Mouse (Mus musculus) thymus, postnatal 36 days (tissue): Measurements from ENCODE around the gene Pde4d.

Experiments used
- DNase-seq, 2 experiments: peaks; one replicate each; pipeline ENCODE4 v3.0.0; 2022; ENCODE audit warnings: mixed read lengths in 2 of 2

Pde4d gene

GRCm38 (mm10) chr13:109255634-109256033 is 805.9 kb downstream of the Pde4d start:
- no peak for DNase-seq

- DNase-seq, result peak; percentile 28 to 38
Observed at GRCm38 (mm10) chr13:109260220-109260795, 810.6 kb downstream of the Pde4d start.

DNA sequence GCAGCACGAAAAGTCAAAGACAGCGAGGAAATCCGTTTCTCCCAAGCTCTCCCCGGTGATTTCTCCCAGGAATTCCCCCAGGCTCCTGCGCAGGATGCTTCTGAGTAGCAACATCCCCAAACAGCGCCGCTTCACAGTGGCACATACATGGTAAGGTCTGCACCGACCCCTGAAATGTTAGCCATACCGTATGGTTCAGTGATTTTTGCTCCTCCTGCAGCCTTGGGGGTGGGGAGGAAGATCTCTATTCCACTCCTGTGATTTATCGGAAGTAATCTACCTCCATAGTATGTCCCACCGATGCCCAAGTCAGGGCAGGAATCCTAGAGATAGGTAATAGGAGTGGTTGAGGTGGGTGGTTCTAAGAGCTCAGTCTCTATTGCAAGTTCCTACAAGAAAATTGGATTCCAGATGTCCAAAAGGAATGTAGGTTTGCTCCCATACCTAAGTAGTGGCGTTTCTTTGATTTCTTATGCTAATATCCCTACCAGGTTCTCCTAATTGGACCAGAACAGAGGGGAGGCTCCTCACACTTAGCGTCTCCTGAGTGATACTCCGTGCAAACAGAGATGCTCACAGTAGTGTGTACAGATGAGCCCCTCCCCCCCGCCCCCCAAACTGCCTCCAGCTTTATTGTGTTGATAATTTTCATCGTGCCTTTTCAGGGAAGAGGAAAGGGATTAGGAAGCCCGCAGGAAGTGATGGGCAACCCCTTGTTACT is 811.2 kb downstream of the Pde4d start:
- no peak for DNase-seq

GRCm38 (mm10) chr13:109261642-109262220 is 812.0 kb downstream of the Pde4d start:
- DNase-seq, result no peak

DNA sequence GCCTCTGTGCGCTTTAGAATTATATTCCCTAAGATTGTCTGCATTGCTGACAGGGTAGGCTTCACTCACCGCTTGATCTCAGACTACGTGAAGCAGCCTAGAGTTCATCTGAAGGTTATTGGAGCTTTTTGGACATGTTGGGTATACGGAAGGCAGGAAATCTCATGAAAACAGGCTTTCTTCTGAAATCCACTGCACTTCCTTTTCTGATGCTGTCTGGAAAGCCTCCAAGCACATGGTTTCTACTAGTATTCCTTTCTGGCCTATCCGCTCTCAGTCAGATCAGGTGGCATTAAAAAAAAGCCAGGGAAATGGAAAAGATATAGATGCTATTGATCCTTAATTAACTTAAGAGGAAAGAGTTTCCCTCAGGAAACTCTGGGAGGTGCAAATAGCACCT is 812.8 kb downstream of the Pde4d start:
- DNase-seq, result no peak

DNA sequence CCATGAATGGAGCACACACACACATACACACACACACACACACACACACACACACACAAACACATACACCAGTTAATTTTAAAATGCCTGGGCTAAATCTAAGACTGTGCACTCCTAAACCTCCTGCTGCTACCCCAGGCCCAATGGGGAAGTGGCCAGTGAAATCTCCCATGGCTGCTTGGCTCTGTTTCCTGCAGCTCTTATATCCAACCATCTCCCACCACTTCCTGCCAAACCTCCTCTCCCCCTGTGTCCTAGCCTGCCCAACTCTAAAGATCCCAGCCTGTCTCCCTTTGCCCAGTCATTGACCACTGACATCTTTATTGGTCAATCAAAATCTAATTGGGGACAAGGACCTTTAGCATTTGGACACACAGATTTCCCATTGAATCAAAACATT is 814.1 kb downstream of the Pde4d start:
- DNase-seq, result no peak

- DNase-seq, result no peak
Observed at GRCm38 (mm10) chr13:109268253-109268652, 818.5 kb downstream of the Pde4d start.

DNA sequence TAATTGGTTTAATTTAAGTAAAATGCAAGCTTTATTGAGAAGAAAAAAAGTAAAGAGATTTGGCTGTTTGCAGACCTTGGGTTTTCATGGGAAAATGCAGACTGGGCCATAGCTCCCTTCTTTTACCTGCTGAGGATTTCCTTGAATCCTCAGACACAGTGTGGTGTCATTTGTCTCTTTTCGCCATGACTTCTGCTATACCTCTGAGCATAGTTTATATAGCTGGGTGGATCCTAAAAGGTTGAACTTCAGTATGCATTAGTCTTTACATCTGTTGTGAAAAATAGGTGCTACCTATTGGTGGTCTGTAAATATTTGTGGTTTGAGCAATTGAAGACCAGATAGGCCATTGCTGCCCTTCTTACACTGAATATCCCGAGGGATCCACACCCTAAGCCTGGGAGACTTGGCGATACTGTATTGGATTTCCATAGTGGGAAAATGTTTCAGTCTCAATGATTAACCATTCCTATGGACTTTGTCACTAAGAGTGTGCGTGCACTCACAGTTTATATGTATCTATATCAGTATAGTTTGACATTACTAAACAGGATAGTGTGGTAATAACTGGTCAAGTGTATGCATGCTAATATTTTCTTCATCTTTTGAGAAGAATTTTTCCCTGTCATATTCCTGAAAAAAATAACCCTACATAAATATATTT is 819.0 kb downstream of the Pde4d start:
- DNase-seq, result no peak

GRCm38 (mm10) chr13:109274869-109275268 is 825.1 kb downstream of the Pde4d start:
- no peak for DNase-seq

DNA sequence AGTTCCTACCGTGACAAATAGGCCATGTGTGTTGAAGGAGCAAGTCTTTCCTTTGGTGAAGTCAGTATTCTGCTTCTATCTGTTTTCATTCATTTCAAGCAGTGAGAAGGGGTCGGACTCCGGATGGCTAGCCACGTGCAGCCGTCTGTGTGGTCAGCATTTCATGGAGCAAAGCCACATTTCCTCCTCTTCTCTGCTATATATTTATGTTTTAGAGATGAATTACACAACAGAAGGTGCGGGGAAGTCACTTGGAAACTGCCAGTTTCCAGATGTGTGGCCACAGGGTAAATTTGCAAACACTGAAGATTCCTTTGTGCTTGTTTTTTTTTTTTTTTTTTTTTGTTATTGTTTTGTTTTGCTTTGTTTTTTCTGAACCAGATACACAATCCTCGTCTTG is 828.0 kb downstream of the Pde4d start:
- no peak for DNase-seq

DNA sequence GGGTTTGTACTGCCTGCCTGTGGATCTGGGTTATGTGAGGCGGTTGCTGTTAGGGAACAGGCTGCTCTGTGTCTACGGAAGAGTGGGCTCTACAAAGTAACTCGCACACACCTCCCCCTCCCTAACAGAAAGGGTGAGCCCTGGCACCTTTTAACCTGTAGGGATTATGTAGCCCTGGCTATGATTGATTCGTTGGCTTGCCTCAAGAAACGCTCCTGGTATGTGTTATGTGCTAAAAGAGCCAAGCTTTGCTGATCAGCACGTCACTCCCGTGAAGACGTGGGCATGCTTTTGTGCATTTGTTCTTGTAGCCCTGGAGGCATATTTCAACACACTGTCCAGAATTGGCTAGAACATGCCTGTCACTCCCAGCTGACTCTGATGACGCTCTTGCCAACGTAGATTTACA is 828.8 kb downstream of the Pde4d start:
- DNase-seq, result no peak

DNA sequence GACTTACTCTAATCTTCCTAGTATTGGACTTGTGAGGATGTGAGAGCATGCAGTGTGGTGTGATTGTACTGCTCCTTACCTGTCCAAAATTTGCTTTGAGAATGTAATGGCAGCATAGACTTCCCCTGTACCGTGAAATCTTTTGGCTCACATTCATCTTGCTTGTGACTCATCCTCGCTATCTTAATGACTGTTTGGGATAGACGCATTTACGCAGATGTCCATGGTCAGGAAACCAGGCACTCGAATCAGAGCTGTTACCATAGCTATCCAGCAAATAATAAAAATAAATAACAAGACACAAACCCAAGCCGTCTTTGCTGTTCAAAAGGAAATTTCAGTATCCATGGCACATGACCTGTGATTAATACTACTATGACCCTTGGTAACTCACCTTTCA is 829.5 kb downstream of the Pde4d start:
- no peak for DNase-seq

GRCm38 (mm10) chr13:109280433-109280832 is 830.7 kb downstream of the Pde4d start:
- DNase-seq, result no peak

- DNase-seq, result no peak
Observed at GRCm38 (mm10) chr13:109287465-109287864, 837.7 kb downstream of the Pde4d start.

DNA sequence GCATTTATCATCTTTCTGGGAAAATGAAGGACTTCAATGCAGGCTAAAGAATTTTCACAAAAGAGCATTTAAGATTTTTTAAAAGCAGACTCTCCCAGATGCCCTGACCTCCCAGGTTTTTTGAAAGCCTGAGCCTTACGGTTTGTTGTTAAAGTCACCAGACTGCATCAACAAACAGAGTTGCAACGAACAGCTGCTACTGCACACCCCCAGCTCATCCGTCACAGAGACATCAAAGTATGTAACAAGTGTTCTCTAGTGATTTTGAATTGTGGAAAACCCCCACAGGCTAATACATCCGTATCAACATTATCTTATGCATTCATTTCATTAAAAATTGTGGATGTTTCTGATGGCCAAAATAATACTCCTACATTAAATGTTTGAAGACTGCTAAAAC is 841.2 kb downstream of the Pde4d start:
- no peak for DNase-seq

DNA sequence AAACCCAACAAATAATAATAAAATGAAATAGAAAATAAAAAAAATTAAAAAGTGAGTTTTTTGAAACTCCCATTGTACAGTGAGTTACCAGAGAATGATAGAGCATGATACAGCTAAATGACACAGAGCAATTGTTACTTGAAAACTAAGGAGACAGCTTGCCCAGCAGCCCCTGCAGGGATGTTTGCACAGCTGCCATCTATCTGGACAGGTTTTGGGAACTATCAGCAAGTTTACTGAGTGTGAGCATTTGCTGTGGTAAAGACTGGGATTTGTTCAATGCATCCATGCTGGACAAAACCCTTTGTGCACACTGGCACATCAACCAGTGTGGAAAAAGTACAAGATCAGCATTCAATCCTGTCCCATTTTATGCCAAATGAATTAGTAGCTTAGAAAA is 843.3 kb downstream of the Pde4d start:
- DNase-seq, result no peak

GRCm38 (mm10) chr13:109296347-109297037 is 846.7 kb downstream of the Pde4d start:
- no peak for DNase-seq

DNA sequence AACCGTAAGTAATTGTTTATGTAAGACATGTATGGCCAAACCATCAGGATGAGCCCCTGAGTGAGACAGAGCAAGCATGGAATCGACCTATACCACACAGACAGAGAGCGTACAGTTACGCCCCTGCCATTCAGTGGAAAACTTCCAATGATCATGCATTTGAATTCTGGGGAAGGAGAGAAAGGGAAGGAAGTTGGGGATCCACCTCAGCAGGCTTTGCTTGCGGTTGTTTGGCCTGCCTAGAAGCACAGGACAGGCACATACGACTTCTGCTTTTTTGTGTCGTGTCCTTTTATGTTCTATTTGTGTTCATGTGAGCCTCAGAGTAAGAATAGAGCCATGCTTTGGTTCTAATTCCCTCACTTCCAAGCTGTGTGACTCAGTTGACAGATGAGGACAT is 849.1 kb downstream of the Pde4d start:
- DNase-seq, result no peak

DNA sequence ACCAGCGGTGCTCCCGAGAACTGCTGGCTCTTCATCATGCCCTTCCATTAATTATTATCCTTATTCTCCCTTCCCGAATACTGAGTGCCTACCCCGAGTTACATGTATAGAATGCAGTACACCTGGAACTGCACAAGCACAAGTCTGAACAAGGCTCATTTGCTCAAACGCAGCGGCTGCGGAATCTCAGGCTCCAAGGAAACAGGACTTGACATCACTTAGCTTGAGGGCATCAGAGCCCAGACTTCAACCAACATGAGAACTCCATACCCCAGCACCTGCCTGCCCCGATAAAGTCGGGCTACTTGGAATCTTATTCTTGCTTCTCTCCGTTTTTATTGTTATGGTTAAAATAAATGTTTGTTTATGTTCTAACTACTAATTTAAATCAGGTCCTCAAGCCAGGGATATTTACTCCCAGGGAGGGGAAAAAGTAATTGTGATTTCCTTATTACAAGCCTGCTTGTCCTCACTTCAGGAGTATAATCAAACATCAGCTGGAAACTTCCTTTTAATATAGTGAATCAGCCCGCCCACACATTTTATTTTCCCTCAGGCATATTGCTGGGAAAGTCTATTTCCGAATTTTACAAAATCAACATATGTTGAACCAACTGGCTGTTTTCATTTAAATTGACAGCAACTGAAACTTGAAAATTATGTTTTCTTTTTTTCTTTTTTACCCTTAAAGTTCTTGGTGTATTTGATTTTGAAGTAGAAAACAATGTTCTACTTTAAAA is 849.9 kb downstream of the Pde4d start:
- no peak for DNase-seq

GRCm38 (mm10) chr13:109312542-109312941 is 862.8 kb downstream of the Pde4d start:
- DNase-seq, result no peak

DNA sequence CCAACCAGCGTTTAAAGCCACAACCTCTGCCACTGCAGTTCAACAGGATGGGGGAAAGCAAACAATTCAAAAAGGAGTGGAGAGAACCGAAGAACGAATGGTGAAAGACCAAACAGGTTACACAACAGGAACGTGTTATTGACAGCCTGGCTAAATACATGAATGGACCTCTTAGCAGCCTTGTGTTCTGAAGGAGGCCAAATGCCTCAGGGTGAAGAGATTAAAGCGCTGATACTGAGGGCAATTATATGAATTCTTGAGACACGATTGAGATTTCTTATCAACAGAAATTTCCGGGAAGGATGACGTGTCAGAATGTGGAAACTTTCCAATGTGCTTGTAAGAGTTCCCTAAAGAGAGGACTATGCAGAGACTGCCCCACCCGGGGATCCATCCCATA is 865.9 kb downstream of the Pde4d start:
- DNase-seq, result no peak

DNA sequence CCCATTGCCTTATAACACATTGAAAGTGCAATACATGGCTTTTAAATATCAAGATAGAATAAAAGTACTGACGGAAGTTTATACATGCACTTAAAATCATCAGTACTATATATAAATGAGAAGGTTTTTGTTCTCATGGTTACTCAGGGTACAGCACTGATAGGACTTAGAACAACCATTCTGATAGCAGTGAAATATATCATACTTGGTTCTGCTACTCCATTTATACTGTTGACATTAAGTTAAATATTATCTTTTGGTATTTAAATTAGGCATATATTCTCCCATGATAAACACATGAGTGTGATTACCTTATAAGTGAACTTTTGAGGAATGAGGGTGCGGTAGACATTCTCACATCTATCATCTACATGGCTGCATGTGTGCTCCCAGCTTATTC is 867.9 kb downstream of the Pde4d start:
- DNase-seq, result no peak
